Mouse (Mus musculus): ENCODE data around the gene Hist1h3d.
A peak's percentile ranks its signal among the peaks of the same experiment; 100 is the strongest.
"Not testable (repeated sequence)": the region's sequence is repeated elsewhere in the genome, so short reads cannot be mapped to it uniquely, and the experiment has no call there.

Gene Hist1h3d

DNA sequence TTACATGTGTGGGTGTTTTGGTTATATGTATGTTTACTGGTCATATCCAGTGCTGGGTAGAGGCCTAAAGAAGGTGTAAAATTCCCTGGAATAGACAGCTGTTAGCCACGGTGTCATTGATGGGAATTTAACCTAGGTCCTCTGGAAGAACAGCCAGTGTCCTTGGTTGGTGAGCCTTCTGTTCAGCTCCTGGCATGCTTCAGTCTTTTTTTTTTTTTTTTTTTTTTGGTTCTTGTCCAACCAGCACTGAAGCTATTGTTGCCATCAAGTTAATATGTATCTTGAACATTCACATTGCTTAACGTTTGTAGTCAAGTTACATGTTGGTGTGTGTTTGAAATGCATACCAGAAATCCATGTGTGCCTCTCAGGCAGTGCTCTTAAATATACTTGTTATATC is 11.1 kb upstream of the Hist1h3d start:
- DNase-seq (ENCODE audit: extremely low read depth, low read depth, low spot score), result no peak

DNA sequence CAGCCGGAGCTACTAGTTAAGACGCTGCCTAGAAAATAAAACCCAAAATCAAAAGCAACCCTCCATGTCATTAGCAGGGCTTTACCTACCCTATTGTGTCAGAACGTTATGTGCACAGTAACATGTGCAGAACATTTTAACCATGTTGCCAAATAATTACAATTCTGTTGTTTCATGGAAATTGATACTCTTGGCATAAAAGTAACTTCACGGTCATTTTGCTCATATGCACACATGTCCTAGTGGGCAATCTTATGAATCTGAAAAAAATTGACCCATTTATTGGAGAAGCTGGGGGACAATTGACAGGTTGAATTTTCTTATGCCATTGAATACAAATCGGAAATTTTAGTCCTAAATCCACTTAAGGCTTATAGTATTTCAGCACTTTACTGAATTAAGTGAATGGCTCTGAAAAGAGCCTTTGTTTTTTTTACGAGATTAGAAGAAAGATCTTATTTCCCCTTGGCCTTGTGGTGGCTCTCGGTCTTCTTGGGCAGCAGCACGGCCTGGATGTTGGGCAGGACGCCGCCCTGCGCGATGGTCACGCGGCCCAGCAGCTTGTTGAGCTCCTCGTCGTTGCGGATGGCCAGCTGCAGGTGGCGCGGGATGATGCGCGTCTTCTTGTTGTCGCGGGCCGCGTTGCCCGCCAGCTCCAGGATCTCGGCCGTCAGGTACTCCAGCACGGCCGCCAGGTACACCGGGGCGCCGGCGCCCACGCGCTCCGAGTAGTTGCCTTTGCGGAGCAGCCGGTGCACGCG is 5.1 kb upstream of the Hist1h3d start:
- not testable (repeated sequence) for DNase-seq (ENCODE audit: extremely low read depth, low read depth, low spot score)

DNA sequence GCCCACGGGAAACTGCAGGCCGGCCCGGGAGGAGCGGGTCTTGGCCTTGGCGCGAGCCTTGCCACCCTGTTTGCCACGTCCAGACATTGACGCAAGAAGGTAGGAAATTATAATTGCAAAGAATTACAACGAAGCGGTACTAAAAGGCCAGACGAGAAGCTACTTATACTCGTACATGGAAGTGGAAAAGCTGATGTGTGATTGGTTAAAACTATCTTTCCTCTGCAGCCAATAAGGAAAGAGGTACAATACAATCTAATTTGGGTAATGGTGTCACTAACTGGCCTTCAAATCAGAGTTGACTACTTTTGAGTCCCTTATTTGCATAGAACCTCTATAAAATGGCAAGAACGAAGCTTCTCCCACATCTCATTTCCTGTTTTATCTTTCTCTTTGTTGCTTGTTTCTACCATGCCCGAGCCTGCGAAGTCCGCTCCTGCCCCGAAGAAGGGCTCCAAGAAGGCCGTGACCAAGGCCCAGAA is 4.5 kb upstream of the Hist1h3d start, which contains the start of the genes Hist1h2ae and Hist1h2bg:
Gene Hist1h2ae, minus strand, starts transcription at position 199 of the 482 bp plus-strand sequence.
Gene Hist1h2bg, plus strand, starts transcription at position 375 of the 482 bp plus-strand sequence.
- peak; percentile 97 for DNase-seq (ENCODE audit: extremely low read depth, low read depth, low spot score)

DNA sequence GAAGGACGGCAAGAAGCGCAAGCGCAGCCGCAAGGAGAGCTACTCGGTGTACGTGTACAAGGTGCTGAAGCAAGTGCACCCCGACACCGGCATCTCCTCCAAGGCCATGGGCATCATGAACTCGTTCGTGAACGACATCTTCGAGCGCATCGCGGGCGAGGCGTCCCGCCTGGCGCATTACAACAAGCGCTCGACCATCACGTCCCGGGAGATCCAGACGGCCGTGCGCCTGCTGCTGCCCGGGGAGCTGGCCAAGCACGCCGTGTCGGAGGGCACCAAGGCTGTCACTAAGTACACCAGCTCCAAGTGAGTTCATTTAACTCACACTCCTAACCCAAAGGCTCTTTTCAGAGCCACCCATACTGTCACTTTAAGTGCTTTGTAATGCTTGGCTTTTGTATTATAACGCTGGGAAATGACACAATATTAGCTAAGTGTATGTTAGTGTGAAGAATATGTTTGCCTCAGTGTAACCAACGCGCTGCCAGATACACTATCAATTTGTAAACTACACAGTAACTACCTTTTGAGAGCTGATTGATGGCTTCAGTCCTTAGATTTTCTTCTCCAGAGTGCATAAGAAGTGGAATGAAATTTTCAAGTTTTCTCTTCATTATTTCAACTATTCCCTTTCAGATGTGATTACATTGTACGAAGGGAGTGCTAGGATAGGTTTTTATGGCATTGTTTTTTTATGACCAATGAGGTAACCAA is 3.9 kb upstream of the Hist1h3d start:
- not testable (repeated sequence) for DNase-seq (ENCODE audit: extremely low read depth, low read depth, low spot score)

DNA sequence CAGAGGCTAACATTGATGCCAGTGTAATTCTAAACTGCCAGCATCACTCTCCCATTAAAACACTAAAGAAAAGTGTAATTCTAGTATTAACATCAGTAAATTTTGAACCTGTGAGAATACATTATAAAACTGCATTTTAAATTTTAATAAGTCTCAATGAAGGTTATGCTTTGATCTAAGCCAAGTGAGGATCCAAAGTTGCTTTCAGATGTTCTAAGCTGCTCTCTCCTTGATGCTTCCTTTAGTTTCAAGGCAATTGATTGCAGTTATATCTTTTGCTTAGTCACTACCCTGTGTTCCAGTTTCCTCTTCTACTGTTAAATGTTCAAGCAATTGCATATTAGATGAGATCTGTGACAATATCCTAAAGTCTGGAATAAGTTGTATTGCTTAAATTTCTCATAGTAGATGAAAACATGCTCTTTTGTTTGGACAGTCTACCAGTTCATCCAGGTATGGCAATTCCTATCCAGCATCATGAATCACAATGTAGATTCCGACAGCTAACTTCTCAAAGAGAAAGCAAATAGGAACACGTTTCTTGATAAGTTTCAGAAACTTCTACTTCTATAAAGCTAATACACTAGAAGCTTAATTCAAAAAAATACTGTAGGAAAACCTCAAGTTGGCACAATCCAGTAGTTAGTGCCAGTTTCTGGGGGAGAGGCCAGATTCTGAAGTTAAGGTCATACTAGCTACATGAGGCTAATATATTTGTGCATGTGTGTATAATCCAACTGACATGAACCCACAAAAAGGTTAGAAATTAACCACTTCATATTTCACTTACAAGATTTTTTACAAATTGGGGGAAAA is 3.1 kb upstream of the Hist1h3d start:
- DNase-seq (ENCODE audit: extremely low read depth, low read depth, low spot score), result no peak

DNA sequence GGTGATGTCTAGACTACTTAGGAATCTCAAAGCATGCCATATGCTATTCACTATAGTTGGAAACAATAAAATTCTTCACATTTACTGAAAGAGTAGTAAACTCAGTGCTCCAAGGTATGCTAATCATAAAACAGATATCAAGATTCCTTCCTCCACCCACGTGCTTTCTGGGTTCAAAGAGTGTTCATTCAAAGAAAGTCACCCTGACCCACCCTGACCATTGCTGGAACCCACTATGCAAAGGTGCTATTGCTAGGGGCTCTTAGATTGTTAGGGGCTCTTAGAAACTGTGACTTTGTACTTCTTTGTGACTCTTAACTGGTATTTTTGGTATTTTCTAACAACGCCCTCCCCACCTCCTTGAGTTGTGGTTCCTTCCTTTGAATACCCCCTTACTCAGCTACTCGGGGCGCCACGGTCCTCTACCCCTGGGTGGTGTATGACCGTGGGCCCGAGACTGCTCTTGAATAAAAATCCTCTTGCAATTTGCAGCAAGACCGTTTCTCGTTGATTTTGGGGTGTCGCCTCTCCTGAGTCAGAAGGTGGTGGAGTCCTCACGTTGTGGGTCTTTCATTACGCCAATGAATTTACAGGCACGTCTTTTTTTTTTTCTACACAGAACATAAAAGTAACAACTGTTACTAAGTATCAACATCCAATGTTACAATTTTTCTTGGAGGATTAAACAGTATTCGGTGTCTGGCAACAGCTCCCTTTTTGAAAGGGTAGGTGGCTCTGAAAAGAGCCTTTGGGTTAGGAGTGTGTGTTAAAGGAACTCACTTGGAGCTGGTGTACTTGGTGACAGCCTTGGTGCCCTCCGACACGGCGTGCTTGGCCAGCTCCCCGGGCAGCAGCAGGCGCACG is 2.3 kb upstream of the Hist1h3d start:
- not testable (repeated sequence) for DNase-seq (ENCODE audit: extremely low read depth, low read depth, low spot score)

DNA sequence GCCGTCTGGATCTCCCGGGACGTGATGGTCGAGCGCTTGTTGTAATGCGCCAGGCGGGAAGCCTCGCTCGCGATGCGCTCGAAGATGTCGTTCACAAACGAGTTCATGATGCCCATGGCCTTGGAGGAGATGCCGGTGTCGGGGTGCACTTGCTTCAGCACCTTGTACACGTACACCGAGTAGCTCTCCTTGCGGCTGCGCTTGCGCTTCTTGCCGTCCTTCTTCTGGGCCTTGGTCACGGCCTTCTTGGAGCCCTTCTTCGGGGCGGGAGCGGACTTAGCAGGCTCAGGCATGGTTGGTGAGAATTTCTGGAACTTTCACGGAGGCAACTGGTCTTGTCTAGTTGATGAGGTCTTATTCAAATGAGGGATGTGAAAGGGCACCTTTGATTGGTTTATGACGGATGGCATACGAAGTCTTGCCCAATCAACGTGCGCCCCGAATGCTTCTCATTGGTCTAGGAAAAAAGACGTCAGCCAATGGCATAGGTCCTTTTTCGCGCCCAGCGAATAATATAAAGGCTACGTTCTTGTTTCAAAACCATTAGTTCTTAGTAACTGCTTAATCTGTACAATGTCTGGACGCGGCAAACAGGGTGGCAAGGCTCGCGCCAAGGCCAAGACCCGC is 1.6 kb upstream of the Hist1h3d start, which contains the start of the genes Hist1h2bf and Hist1h2ad:
Gene Hist1h2bf, minus strand, starts transcription at position 299 of the 627 bp plus-strand sequence.
Gene Hist1h2ad, plus strand, starts transcription at position 484 of the 627 bp plus-strand sequence.
- peak; percentile 94 for DNase-seq (ENCODE audit: extremely low read depth, low read depth, low spot score)

DNA sequence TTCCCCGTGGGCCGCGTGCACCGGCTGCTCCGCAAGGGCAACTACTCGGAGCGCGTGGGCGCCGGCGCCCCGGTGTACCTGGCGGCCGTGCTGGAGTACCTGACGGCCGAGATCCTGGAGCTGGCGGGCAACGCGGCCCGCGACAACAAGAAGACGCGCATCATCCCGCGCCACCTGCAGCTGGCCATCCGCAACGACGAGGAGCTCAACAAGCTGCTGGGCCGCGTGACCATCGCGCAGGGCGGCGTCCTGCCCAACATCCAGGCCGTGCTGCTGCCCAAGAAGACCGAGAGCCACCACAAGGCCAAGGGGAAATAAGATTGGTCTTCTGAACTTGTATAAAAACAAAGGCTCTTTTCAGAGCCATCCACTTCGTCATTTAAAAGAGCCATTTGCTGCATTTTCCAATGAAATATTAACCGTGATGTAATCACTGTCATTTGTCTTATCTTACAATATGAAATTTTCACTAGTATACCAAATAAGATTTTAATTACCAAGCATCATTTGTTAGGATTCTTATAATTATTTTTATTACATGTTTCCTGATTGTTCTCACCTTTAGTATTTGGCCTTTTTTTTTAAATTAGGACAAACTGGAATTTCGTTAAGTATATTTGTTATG is 905 bp upstream of the Hist1h3d start:
- DNase-seq (ENCODE audit: extremely low read depth, low read depth, low spot score), result not testable (repeated sequence)

DNA sequence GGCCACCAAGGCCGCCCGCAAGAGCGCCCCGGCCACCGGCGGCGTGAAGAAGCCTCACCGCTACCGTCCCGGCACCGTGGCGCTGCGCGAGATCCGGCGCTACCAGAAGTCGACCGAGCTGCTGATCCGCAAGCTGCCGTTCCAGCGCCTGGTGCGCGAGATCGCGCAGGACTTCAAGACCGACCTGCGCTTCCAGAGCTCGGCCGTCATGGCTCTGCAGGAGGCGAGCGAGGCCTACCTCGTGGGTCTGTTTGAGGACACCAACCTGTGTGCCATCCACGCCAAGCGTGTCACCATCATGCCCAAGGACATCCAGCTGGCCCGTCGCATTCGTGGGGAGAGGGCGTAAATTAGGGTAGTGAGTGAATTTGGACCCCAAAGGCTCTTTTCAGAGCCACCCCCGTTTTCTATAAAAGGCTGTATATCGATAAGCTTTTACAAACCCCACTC is 326 bp downstream of the Hist1h3d start:
- DNase-seq (ENCODE audit: extremely low read depth, low read depth, low spot score), result not testable (repeated sequence)

DNA sequence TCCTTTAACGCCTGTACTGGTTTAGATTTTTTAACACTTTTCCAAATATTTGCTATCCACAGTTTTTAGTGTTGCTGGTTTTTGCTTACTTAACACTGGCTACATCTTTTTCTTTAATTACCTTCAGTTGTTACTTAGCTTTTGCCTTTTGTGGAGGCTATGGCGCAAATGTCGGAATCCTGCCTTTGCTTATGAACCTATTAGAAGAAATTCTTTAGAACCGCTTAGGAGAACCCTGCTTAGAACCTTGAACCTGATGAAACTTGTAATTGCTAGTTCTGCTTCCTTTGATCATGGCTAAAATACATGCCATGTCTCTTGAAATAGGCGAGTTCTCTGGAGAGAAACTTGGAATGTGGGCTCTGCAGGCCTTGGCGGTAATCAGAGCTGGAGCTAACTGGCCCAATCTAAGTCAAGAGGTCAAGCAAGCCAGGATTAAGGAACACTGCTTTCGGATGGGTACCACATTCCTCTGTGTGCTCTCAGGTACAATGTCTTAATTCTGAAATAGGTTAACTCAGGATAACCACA is 853 bp downstream of the Hist1h3d start:
- DNase-seq (ENCODE audit: extremely low read depth, low read depth, low spot score), result no peak

DNA sequence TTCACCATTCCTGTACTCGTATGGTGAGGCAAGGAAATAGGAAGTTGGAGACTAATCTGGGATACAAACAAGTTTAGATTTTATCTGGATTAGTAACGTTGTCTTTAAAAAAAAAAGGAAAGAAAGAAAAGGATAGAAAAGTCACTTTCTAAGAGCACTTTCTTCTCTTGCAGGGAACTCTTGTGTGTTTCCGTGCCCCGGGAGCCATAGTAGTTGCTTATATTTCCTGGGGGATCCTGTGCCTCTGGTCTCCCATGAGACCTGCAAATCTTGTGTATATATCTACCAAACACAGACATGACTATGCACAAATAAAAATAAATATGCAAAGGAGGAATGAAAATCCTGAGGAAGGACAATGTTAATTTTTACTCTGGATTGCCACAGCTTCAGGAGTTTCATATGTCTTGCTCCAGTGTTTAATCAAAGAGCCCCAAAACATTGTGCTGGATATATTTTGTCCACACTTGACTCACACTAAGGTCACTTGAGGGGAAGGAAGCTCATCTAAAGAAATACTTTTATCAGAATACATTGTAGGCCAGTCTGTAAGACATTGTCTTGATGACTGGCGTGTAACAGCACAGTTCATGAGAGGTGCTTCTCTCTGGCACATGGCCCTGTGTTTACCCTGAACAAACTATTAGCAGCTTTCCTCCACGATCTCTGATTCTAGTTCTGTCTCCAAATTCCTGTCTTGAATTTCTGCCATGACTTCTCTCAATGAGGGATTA is 1.5 kb downstream of the Hist1h3d start:
- no peak for DNase-seq (ENCODE audit: extremely low read depth, low read depth, low spot score)

DNA sequence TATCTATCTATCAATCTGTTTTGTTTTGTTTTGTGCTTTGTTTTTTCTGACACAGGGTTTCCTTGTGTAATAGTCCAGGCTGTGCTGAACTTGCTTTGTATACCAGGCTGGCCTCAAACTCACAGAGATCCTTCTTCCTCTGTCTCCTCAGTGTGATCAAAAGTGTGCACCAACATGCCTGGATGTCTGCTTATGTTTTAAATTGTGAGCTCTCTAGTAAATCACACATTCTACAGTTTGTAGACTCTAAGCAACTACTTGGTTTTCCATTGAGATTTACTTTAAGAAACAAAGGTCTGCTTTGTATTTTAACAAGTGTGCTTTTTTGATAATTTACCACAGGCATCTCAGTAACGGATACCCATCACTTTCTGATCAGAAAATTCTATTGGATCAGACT is 2.3 kb downstream of the Hist1h3d start:
- no peak for DNase-seq (ENCODE audit: extremely low read depth, low read depth, low spot score)

DNA sequence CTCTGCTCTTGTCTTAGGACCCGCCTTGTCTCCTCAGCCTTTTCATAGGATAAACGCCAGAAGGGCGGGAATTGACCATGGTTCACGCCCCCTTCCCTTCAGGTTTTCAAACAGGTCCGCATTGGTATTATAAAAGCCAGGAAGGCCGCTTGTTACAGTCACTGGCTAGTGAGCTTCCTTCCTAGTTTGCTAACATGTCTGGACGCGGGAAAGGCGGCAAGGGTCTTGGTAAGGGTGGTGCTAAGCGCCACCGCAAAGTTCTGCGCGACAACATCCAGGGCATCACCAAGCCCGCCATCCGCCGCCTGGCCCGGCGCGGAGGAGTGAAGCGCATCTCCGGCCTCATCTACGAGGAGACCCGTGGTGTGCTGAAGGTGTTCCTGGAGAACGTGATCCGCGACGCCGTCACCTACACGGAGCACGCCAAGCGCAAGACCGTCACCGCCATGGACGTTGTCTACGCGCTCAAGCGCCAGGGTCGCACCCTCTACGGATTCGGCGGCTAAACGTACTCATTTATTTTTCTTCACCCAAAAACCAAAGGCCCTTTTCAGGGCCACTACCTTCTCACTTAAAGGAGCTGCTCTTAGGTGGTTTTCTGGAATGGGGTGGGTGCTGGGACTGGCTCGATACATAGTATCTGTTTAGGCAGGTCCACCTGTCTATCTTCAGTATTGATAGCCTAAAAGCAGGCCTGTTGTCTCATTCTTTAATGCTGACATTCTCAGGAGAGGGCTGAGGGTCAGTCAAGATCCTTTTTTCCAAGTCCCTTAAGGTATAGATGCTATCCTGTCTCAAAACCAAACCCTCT is 6.0 kb downstream of the Hist1h3d start, which contains the start of gene Hist1h4d:
Gene Hist1h4d, plus strand, starts transcription at position 191 of the 811 bp plus-strand sequence.
- peak; percentile 85 for DNase-seq (ENCODE audit: extremely low read depth, low read depth, low spot score)

DNA sequence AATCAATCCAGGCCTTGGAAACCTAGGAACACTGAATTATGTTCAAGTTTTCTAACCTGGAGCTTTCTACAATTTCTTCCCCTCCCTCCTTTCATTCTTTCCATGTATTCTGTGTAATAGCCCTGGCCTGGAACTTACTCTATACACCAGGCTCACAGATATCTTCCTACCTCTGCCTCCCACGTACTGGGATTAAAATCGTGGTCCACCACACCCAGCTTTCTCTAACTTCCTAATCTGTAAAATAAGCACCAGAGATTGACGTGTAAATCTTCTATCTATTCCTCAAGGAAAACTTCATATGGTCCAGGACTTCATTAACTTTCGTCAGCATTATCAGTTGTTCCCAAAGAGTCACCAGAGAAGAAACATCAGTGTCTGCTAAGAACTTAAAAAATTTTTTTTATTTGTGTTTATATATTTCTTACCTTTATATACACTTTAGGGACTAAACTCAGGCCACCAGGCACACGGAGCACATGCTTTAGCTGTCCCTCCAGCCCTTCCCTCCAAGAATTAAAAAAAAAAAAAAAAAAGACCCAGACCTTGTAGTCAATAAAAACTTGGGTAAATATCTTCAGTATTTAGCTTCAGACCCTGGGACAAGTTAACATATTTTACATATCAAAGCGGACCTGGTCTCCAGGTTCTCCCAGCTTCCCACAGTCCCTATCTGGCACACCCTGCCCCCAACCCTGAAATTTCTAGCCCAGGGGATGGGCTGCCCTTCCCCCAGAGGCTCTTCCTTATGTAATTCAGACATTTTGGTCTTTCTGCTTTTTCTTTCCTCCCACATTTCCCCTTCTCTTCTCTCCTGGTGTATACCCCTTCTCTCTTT is 6.9 kb downstream of the Hist1h3d start:
- DNase-seq (ENCODE audit: extremely low read depth, low read depth, low spot score), result no peak

DNA sequence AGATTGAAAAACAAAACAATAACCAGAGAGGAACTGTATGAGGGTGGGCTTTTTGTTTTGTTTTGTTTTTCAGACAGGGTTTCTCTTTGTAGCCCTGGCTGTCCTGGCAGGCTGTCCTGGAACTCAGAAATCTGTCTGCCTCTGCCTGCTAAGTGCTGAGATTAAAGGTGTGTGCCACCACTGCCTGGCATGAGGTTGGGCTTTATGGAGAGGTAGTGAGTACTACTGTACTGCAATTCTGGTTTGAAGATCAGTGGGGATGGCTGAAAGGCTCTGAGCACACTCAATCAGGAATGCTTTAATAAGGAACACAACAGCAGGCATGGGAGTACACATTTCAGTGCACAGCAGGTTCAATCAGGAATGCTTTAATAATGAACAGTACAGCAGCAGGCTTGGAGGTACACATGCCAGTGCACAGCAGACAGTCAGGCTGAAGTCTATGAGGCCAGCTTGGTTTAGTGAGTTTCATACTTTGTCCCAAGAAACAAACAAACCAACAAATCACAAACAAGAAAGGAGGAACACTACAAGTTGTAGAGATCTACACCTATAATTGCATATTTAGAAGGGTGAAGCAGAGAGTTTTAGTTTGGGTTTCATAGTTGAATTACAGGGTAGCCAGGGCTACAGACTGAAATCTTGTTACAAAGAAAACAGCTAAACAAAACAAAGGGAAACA is 8.0 kb downstream of the Hist1h3d start:
- DNase-seq (ENCODE audit: extremely low read depth, low read depth, low spot score), result no peak

DNA sequence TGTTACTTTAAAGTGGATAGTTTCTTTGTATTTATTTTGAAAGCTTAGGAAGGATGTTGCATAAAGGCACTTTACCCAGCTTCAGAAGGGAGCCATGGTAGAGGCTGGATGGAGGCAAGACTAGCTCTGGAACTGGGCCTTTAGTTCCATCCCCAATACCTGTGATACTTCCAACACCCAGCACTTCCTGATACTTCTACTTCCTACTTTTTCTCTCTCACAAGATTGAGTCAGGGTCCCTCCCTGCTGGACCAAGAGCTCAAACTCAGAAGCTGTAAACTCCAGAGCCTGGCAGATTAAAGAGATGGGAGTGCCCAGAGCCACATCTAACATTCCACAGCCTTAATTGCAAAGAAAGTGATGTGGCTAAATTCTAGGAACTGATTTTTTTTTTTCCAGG is 8.8 kb downstream of the Hist1h3d start:
- no peak for DNase-seq (ENCODE audit: extremely low read depth, low read depth, low spot score)

Measured in fat pad, adult 2 months (tissue).